In the genomic region with DNA sequence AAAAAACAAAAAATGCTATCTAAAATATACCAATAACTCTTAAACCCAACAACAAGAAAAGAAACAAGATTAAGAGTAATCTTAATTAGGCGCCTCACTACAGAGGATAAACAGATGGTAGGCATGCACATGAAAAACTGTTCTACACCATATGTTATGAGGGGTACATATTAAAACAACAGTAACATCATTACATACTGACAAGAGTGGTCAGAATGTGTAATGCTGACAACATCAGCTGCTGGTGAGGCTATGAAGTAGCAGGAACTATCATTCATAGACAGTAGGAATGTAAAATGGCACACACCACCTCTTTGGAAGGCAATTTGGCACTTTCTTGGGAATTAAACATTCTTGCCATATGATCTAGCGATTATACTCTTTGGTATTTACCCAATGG, we compare ENCODE assay signal across 15 mouse cellular contexts.
DNase-seq lines count a peak whose midpoint lies in the region; ATAC-seq lines count a peak whose summit lies in the region.
"Had no signal": no experiment of that assay in that cellular context is flagged by ENCODE, and none has a peak within 500 bp of the region (broad histone marks: within the 10 kb centered on the region; RNA-seq: fewer than 3 reads in every experiment).

No protein-coding gene starts in this region.

- H3K36me3 ChIP-seq in forebrain, embryonic 14.5 days (ENCODE audit: control insufficient read depth, insufficient read depth, low read length), result no peaks in the 10 kb centered on the region
- no peaks in the 10 kb centered on the region for H3K36me3 ChIP-seq in forebrain, embryonic 12.5 days (replicated peaks)
- no peaks in the 10 kb centered on the region for H3K36me3 ChIP-seq in forebrain, embryonic 16.5 days (ENCODE audit: control insufficient read depth, insufficient read depth)
- no peaks in the 10 kb centered on the region for H3K36me3 ChIP-seq in forebrain, embryonic 10.5 days (replicated peaks)
- H3K36me3 ChIP-seq: embryonic facial prominence, embryonic 10.5 days; embryonic facial prominence, embryonic 12.5 days had no signal

- no peak overlapping the region for H3K27ac ChIP-seq in forebrain, embryonic 14.5 days (ENCODE audit: low read depth, low read length)
- H3K27ac ChIP-seq in forebrain, embryonic 12.5 days, result no peak overlapping the region
- H3K27ac ChIP-seq in forebrain, embryonic 16.5 days (ENCODE audit: low read length), result peak overlapping the region; percentile 31; the same call in 1 of the 2 replicates
- no peak overlapping the region for H3K27ac ChIP-seq in forebrain, embryonic 10.5 days
- H3K27ac ChIP-seq: embryonic facial prominence, embryonic 10.5 days; embryonic facial prominence, embryonic 12.5 days had no signal

- H3K4me1 ChIP-seq in forebrain, embryonic 14.5 days (ENCODE audit: control insufficient read depth, insufficient read depth, low read length), result peaks cover 2% of the 10 kb centered on the region; the same call in 1 of the 2 replicates
- no peaks in the 10 kb centered on the region for H3K4me1 ChIP-seq in forebrain, embryonic 12.5 days
- H3K4me1 ChIP-seq in forebrain, embryonic 16.5 days (replicated peaks; ENCODE audit: control insufficient read depth, insufficient read depth, low read length), result no peaks in the 10 kb centered on the region
- H3K4me1 ChIP-seq in forebrain, embryonic 10.5 days, result no peaks in the 10 kb centered on the region
- H3K4me1 ChIP-seq: embryonic facial prominence, embryonic 10.5 days; embryonic facial prominence, embryonic 12.5 days had no signal

- DNase-seq in forebrain, embryonic 14.5 days (ENCODE audit: low spot score), result peak; percentile 48
- no peak for DNase-seq in forebrain, embryonic 10.5 days (ENCODE audit: extremely low spot score, low spot score)
- DNase-seq in urinary bladder, postnatal 36 days (ENCODE audit: low spot score in 2 of 2), result no peak
- DNase-seq: adrenal gland, adult 2 months; adrenal gland, postnatal 10 days; adrenal gland, postnatal 25 days; cerebellum, adult 11-12 months; cerebellum, adult 2 months; cerebellum, adult 9-10 months; cerebellum, postnatal 10 days; cerebellum, postnatal 25 days had no signal

- H3K4me2 ChIP-seq in forebrain, embryonic 14.5 days (ENCODE audit: low read length), result no peak overlapping the region
- H3K4me2 ChIP-seq in forebrain, embryonic 12.5 days, result no peak overlapping the region
- H3K4me2 ChIP-seq in forebrain, embryonic 16.5 days (ENCODE audit: low read length), result no peak overlapping the region
- H3K4me2 ChIP-seq: embryonic facial prominence, embryonic 12.5 days had no signal

- H3K4me3 ChIP-seq in forebrain, embryonic 14.5 days (ENCODE audit: low read depth, low read length), result no peak overlapping the region
- H3K4me3 ChIP-seq in forebrain, embryonic 12.5 days (replicated peaks), result no peak overlapping the region
- H3K4me3 ChIP-seq in forebrain, embryonic 16.5 days (replicated peaks; ENCODE audit: low read length), result no peak overlapping the region
- H3K4me3 ChIP-seq in forebrain, embryonic 10.5 days, result no peak overlapping the region
- H3K4me3 ChIP-seq: embryonic facial prominence, embryonic 10.5 days; embryonic facial prominence, embryonic 12.5 days had no signal

- H3K27me3 ChIP-seq in forebrain, embryonic 14.5 days (replicated peaks; ENCODE audit: control insufficient read depth, insufficient read depth, low read length), result no peaks in the 10 kb centered on the region
- no peaks in the 10 kb centered on the region for H3K27me3 ChIP-seq in forebrain, embryonic 12.5 days
- H3K27me3 ChIP-seq in forebrain, embryonic 16.5 days (replicated peaks; ENCODE audit: control insufficient read depth, insufficient read depth, low read length), result no peaks in the 10 kb centered on the region
- H3K27me3 ChIP-seq in forebrain, embryonic 10.5 days (ENCODE audit: poor library complexity, severe bottlenecking), result no peaks in the 10 kb centered on the region
- H3K27me3 ChIP-seq: embryonic facial prominence, embryonic 12.5 days had no signal

- ATAC-seq in forebrain, embryonic 14.5 days, result peak; percentile 60; the same call in 1 of the 2 replicates
- ATAC-seq in forebrain, embryonic 12.5 days (ENCODE audit: low FRiP score), result no peak
- ATAC-seq in forebrain, embryonic 16.5 days, result peak; percentile 40; the same call in 1 of the 2 replicates

- H3K9me3 ChIP-seq in forebrain, embryonic 14.5 days (replicated peaks; ENCODE audit: control insufficient read depth, low read length), result no peaks in the 10 kb centered on the region
- H3K9me3 ChIP-seq in forebrain, embryonic 12.5 days, result no peaks in the 10 kb centered on the region
- H3K9me3 ChIP-seq in forebrain, embryonic 16.5 days (ENCODE audit: control insufficient read depth, low read length), result no peaks in the 10 kb centered on the region
- H3K9me3 ChIP-seq in forebrain, embryonic 10.5 days, result no peaks in the 10 kb centered on the region
- H3K9me3 ChIP-seq: embryonic facial prominence, embryonic 10.5 days; embryonic facial prominence, embryonic 12.5 days had no signal

- H3K9ac ChIP-seq in forebrain, embryonic 14.5 days (ENCODE audit: low read length), result no peak overlapping the region
- H3K9ac ChIP-seq in forebrain, embryonic 12.5 days, result no peak overlapping the region
- no peak overlapping the region for H3K9ac ChIP-seq in forebrain, embryonic 16.5 days (replicated peaks; ENCODE audit: low read depth, low read length)
- H3K9ac ChIP-seq: embryonic facial prominence, embryonic 12.5 days had no signal

- WGBS in forebrain, embryonic 14.5 days, result 81% methylated on average over 2 of the region's 2 CpGs
- 93% methylated on average over 2 of the region's 2 CpGs for WGBS in forebrain, embryonic 12.5 days
- 74% methylated on average over 2 of the region's 2 CpGs for WGBS in forebrain, embryonic 16.5 days
- 94% methylated on average over 2 of the region's 2 CpGs for WGBS in forebrain, embryonic 10.5 days
